Mouse (Mus musculus) lung, postnatal 10 days (tissue): ENCODE measurements at regions not wholly inside any gene's neighbourhood (a gene's known extent, or its start where the extent isn't known, plus 50 kb on each side); places are given as distances from the start of the nearest gene placed in this dataset.

ENCODE experiments used
- DNase-seq: peaks from one replicate; pipeline ENCODE4 v3.0.0; 2021

GRCm38 (mm10) chr12:61146695-61147094, 376.3 kb upstream of the Lrfn5 start:
- DNase-seq = no peak

- DNase-seq = peak; percentile 24
These were observed 347.6 kb upstream of the Lrfn5 start for GRCm38 (mm10) chr12:61175331-61175730.
